Mouse (Mus musculus) lung, postnatal 25 days (tissue): ENCODE measurements around the gene Shh.

ENCODE experiments used
- DNase-seq: peaks from one replicate; pipeline ENCODE4 v3.0.0; 2022; ENCODE audit warnings: low spot score

Shh gene

DNA sequence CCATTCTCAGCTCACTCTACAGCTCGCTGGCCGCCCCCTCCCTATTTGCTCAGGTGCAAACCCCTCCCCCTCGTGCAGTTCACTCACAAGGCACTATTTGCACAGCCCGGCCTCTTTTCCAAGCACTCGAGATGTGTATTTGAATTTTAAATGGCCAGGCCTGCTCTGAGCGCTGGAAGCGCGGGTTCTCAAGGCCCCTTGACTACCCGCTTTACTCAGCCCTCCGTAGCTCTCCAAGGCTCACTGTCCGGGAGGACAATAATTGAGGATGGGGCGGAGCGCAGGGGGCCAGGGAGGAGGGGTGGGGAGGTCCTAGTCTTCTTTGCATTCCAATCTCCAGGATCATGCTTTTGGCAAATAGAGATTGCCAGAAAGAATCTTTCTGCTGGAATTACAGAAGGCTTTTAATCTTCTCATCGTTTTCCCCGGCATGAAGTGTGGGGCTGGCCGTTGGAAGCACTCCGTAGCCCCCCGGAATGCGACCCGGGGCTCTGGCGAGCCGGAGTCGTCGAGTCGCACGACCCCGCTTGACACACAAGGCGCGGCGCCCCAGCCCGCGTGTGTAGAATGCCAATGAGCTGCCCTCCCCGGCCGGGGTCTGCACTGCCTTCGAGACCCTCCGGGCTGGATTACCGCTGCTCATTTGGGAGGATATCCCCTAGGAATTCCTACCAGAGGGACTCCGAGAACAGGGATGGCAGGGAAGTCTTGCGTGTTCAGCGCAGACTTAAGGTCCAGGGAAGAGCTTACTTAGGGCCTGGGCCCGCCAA lies 7.4 kb downstream of the Shh start:
- peak; percentile 78 for DNase-seq

DNA sequence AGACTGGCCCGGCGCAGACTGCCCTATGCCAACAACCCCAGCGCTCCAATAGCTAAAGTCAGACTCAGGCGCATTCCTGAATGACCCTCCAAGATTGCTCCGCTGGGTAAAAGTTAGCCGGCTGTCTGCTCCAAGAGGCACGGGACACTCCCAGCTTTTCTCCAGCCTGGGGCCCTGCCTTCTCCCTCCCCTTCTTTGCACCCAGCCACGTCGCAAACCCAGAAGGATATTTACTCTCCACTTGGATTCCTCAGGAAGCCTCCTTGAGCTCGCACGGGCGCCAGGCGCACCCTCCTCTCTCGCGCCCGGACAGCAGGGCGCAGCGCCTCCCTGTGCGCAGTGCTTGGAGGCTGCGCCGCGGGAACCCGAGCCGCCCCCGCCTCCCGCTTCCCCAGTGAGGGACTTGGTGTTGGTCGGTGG lies 8.2 kb downstream of the Shh start:
- peak; percentile 86 for DNase-seq

DNA sequence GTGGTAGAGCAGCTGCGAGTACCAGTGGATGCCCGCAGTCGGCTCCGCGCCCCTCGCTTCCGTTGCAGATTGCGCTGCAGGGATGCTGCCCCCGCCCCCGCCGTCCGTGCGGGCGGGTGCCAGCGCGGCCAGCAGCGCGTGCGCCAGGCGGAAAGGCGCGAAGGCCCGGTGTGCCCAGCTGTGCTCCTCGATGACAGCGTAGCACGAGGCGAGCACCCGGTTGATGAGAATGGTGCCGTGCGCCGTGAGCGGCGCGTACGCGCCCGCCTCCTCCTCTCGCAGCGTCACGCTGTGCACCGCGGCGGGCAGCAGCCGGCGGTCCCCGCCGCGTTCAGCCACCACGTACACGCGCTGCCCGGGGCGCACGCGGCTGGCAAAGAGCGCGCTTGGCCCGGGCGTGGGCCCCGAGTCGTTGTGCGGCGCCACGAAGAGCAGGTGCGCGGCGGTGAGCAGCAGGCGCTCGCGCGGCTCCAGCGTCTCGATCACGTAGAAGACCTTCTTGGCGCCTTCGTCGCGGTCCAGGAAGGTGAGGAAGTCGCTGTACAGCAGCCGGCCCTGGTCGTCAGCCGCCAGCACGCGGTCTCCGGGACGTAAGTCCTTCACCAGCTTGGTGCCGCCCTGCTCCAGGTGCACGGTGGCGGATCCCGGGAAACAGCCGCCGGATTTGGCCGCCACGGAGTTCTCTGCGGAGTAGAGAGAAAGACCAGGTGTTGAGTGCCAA lies 9.0 kb downstream of the Shh start:
- DNase-seq: no peak

DNA sequence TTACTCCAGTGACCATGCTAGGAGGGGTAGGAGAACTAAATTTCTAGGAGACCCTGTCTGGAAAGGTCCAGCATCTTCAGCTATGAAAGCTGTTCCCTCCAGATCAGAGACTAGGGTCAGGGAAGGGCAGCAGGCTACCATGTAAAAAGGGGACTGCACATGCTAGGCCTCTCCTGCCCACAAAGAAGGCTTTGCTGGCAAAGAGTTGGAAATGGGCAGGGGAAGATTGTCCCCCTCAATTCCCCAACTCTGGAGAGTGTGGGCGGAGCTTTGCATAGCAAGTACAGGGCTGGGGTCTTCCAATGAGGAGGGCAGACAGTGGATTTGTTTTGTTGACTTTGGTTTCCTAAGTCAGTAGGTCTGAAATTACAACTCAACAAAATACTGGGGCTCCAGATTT lies 10.7 kb downstream of the Shh start:
- no peak for DNase-seq

DNA sequence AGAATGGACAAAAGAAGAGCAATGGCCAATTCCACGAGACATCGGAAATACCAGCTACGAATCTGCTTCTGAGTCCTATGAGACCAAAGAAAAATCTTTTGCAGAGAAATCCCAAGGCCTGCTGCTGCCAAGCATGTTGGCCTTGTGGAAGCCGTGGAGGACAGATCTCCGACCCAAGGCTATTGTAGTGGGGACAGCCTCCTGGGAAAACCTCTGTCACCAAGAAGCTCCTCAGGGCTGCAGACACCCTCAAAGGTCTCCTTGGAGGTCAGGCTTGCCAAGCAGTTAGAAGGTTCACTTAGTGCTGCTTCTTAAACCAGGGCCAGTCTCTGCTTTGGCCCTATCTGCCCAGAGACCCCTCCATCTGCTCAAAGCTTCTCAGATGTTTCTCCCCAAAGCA lies 11.3 kb downstream of the Shh start:
- DNase-seq: no peak

DNA sequence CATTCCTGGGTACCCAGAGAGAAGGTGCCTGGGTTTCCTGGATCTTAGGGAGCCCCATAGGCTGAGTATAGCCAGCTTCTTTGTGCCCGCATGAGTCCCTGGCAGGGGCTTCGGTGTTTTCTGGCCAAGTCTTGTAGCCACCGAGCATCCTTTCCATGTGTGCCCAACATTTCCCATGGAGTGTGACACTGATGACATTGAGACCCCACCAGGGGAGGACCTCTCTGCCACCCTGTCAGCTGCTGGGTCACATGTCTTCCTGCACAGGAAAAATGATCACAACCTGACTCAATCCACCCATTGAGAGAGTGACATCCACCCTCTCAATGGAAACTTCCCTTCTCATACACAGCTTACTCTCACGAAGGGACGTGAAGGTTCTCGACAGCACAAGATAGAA lies 12.5 kb downstream of the Shh start:
- no peak for DNase-seq

DNA sequence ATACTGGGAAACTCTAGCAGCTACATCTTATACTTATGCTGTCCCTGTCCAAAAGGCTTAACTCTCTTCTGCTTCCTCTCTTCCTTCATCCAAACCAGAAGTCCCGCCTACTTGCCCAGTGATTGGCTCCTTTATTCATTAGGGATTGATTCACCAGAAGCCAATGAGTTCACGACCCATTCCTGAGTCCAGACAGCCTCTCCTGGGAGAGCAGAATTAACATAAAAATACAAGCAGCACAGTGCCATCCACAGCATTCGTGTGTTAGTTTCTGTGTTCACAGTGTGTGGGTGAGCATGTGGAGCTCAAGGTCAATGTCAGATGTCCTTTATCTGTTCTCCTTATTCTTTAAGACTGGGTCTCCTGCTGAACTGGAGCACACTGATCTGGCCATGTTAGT lies 13.5 kb downstream of the Shh start:
- no peak for DNase-seq

DNA sequence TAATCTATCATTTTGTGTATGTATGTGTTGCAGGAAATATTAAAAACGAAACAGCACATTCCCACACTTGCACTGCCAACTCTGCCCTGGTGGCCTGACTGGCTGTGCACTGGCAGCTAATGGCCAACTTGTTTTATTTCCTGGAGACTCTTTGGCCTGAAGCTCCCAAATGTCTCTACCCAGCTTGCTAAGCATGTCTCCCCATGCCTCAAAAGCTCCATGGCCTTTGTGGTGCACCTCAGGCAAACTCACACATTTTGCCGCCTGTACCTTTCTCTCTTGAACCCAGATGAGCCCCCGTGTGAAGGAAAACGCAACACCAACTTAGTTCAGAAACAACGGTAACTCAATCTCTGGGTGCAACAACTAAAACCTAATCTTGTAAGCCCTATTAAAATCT lies 14.0 kb downstream of the Shh start:
- no peak for DNase-seq

DNA sequence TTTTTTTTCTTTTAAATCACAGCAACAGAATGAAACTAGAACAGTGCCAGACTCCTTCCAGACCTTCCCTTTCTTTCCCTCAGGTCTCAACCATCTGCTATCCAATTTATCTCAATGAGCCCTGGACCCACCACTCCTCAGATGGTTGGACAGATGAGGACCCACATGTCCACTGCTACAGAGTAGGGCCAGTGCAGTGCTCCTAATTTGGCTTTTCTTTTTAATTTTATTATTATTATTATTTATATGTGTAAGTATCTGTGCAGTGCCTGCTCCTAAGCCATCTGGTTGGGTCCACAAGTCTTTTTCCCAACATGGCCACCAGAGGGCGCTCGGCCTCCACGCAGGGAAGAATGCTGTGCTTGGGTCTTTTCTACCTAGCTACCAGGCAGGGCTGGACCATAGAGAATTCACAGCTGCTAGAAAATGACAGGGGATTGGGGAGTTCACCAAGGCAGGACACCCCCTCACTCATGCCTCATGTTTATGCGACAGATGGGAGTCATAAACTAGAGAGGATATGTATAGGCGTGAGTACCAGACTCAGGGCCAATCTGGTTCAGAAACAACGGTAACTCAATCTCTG lies 15.9 kb downstream of the Shh start:
- DNase-seq: peak; percentile 76

DNA sequence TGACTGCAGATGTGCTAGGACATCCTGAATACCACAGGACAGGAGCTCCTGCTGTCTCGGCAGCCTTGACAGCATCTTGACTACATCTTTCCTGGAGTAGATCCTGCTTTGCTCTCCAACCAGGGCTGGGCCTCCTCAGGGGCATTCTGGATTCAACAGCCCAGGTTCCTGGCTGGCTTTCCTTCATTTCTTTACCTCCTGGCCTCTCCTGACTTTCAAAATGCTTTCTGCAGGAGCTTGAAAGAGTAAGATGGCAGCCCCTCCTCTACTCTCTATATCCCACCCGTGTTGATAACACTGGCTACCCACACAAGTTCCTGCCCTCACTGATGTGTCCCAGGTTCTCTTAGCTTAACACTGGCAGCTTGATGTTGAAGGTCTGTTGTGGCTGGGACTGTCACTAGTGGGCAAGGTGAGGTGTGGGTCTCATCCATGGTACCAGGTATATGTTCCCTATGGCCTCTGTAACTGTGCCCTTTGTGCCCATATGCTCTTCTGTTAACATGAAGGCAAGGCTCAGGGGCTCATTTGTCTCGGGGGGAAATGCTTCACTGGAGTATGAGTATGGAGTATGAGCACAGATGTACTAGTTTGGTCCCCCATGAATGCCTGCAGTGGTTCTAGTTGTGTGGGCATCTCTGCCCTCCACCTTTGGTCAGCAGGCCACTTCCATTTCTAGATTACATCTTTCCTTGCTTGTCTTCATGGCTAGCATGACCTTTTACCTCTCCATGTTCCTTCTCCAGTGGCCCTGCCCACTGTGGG lies 16.7 kb downstream of the Shh start:
- DNase-seq: no peak

DNA sequence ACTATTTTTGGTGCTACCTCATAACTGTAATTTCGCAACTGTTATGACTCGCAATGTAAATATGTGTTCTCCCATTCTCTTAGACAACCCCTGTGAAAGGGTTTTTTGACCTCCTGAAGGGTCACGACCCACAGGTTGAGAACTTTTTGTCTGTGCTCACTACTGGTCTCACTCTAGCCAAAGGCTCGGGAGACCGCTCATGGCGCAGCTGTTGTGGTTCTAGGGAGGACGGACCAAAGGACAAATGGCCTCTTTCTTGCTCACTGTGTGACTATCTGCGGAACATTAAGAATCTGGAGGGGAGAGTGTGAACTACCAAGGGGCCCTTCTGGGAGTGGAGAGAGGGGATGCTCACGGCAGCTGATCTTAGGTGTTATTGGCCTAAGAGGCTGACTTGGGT lies 41.1 kb downstream of the Shh start:
- no peak for DNase-seq

DNA sequence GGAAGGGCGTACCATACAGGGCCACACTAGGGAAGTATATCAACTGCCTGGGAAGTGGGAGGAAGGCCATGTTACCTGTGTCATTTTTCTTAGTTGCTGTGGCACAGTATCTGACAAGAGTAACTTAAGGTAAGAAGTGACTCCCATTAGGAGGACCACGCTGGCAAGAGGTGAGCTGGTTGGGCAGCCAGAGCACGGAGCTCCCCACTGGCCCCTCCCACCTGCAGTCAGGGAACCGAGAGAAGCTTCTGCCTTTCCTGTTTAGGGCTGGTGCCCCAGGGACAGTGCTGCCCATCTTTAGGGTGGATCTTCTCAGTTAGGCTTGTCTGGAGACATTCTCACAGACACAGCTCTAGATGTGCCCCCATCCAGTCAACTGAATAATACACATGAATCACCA lies 43.3 kb downstream of the Shh start:
- DNase-seq: no peak

DNA sequence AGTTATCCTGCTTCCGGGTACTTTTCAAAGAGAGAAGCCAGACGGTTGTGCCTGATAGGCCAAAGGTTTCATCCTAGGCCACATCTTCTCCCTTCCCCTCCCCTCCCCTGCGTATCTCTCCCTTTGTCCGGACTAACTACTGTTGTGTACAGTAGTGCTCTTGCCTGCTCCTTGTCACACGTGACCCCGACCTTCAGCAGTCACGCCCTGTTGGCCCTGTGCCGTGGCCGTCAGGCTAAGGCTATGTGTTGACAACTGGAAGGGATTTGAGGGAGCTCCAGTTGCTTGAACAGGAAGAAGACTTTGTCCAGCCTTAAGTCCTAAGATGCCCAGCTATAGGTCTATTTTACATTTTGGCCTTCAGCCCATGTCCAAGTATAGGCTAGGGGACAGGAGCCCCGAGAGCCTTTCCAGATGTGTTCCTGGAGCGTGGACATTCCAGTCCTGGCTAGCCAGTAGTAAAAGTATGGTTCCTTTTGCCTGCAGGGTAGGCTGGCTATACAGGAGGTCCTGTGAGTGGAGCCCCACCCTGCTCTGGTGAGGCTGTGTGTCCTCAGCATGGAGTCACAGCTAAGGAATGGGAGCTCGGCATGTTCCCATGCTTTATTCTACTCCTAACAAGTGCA lies 47.3 kb downstream of the Shh start:
- no peak for DNase-seq

DNA sequence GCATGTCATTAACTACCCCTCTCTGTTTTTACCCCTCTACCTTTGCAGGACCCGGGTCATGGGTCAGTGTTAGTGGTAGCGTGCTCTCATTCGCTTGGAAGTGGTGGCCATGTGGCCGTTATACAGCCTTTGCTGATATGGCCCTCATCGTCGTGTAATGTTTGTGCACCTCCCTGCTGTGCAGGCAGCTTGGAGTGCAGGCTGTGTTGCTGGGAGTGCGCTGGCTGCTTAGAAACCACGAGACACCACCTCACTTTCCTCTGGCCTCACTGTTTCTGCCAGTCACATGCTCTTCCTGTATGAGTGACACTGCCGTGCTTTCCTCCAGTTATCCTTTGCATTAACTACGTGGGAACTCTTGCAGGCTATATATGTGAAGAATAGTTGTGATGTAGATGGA lies 48.3 kb downstream of the Shh start:
- DNase-seq: no peak

DNA sequence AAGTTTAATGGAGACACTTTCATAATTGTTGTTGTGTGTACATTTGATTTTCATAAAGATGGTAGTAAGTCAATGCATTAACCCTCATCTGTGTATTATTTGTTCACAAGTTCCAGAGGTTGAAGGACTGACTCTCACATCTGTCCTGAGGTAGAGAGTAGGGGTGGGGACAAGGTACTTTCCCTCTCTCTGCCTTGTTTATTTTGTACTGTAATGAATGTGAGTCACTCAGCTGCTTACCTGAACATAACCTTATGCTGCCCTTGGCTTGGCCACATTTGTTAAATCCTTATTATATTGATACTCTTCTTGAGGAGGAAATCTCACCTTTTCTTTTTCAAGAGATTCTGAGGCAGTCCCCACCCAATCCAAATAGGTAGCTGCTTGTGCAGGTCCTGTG lies 51.0 kb downstream of the Shh start:
- DNase-seq: no peak

DNA sequence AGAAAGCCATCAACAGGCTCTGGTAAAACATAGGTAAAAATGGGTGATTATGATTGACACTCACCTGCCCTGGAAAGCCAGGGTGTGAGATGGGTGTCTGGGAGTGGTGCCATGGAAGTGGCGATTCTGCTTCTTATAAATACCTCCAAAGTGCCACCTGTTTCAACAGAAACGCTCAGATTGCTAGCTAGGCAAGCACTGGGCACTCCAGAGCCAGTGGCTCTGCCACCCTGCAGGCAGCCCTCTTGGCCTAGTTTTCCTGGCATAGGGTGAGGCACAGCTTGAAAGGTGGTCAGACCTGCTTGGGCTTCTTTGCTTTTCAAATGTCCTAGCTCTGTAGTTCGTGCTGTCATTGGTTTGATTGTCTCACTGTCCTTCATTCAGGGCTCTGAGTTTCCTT lies 53.0 kb downstream of the Shh start:
- peak; percentile 42 for DNase-seq

DNA sequence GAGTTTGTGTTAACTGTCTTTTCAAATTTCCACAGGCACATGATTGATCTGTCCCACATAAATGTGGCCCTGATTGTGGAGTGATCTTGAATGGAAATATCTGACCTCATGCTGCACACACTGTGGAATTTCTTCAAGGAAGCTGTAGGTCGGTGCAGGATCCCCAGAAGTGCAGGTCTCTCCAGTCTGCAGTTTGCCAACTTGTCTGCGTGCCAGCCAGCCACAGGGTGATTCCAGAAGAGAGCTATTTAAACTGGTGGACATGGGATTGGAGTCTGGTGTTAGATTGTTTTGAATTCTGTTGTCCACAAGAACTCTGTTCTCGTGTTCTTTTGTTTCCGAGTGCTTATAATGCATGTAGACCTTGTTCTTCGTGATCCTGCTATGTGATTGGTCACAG lies 53.5 kb downstream of the Shh start:
- no peak for DNase-seq

DNA sequence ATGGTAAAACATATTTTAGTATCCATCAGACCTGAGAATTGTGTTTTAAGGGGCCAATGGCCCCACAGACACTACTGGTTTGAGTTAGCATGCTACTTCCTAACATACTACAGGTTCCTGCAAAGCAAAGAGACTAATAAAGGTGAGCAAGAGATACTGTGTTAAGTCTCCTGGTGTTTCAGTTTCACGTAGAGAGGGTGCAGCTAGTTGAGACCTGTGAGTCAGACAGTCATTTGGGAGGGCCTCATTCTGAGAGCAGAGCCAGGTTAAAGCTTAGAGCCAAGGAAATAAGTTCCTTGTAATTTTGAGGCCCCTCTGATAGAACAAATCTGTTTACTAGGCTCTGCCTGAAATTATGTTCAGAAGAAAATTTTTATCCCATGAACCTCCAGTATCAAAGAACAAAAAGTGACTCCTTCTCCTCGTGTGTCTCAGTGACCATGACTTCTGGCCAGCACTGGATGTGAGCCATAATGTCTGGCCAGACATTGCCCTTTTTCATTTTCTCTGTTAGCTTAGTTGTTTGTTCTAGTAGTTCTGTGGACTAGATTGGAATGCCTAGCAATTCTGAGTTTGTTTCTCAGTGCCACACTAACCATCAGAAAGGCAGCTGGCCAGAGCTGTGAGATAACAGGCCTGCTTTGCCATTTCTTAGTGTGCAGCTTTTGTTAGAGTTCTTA lies 54.9 kb downstream of the Shh start:
- no peak for DNase-seq
